Mouse (Mus musculus) heart, adult 2 months (tissue): ENCODE results near the gene Znrd1. TPM values are rescaled to one million over a fixed set of nuclear protein-coding genes. Genes with fewer than 3 reads are reported as not detected.

Source experiments
- DNase-seq, 2 experiments: peaks; one replicate each; pipeline ENCODE4 v3.0.0; 2021
- H3K27ac ChIP-seq: fragments of 200-600 bp; 2 replicates; pipeline ENCODE4 v1.8.1; 2022
- H3K27me3 ChIP-seq: fragments of 200-500 bp; 2 replicates; pipeline ENCODE4 v1.6.1; 2012; ENCODE audit warnings: mild to moderate bottlenecking, low read length, inconsistent platforms, mixed read lengths; ENCODE audit not compliant: control insufficient read depth, insufficient read depth
- H3K36me3 ChIP-seq: fragments of 200-500 bp; 2 replicates; pipeline ENCODE4 v1.6.1; 2012; ENCODE audit warnings: low read length, inconsistent platforms; ENCODE audit not compliant: control insufficient read depth, insufficient read depth
- H3K4me1 ChIP-seq: fragments of 200-500 bp; 2 replicates; pipeline ENCODE4 v1.6.1; 2011; ENCODE audit warnings: low read length; ENCODE audit not compliant: control insufficient read depth, insufficient read depth
- H3K4me3 ChIP-seq: fragments of 200-600 bp; 2 replicates; pipeline ENCODE4 v1.8.1; 2022
- H3K79me2 ChIP-seq: fragments of 200-500 bp; replicated peaks from 2 replicates; pipeline ENCODE4 v1.6.1; 2012; ENCODE audit warnings: mild to moderate bottlenecking, inconsistent platforms, low read length, moderate library complexity, mixed read lengths; ENCODE audit not compliant: control insufficient read depth, insufficient read depth
- H3K9ac ChIP-seq: fragments of 200-500 bp; 2 replicates; pipeline ENCODE4 v1.6.1; 2012; ENCODE audit warnings: low read depth, mild to moderate bottlenecking, control low read depth, inconsistent platforms, low read length, mixed read lengths
- CTCF ChIP-seq: fragments of 200-600 bp; IDR thresholded peaks from 2 replicates; pipeline ENCODE4 v1.8.1; 2022; ENCODE audit warnings: antibody characterized with exemption, mild to moderate bottlenecking, moderate library complexity
- EP300 ChIP-seq: fragments of 200-500 bp; IDR thresholded peaks from 2 replicates; pipeline ENCODE4 v1.6.1; 2011; ENCODE audit warnings: low read depth, low read length, control low read depth; ENCODE audit not compliant: insufficient read depth
- POLR2A ChIP-seq: fragments of 200-500 bp; IDR thresholded peaks from 2 replicates; pipeline ENCODE4 v1.6.1; 2011; ENCODE audit warnings: mild to moderate bottlenecking, low read depth, low read length, control low read depth; ENCODE audit not compliant: insufficient read depth
- WGBS: fragments of 180-500 bp; shearing (Covaris S2); methylation state at CpG from one replicate; pipeline ENCODE4 v1.1.7; 2018; 5-methylcytosine and 5-hydroxymethylcytosine counted together
- intact Hi-C: fragments of 180-260 bp; cut with DNase I; formaldehyde crosslinking; loops from one replicate; pipeline ENCODE4 v1.15.1; 2025
- polyA plus RNA-seq: library from polyadenylated mRNA; depleted of rRNA; stranded (reverse); fragments of >200 nt; gene quantifications from 2 replicates; pipeline ENCODE4 v1.2.3, GENCODE M21; 2012
- total RNA-seq, 2 experiments: library from RNA; stranded (reverse); gene quantifications; 2 replicates each; pipeline ENCODE4 v1.2.3; 2021

Znrd1 gene
- total and polyA plus RNA-seq, 3 experiments, result 19.8 to 29.0 (median 25.9) TPM

GRCm38 (mm10) chr17:36931806-36932205 is 26.6 kb downstream of the Znrd1 start:
- intact Hi-C loops, result loop anchor here (1.0 kb wide), 1 partner anchor 14 kb away; no protein-coding TSS in a partner anchor
- Histone ChIP-seq H3K4me3 (no peak overlapping the region), H3K27me3 (no peaks in the 10 kb centered on the region), H3K36me3 (no peaks in the 10 kb centered on the region; the same call in 1 of the 2 replicates), H3K79me2 (no peaks in the 10 kb centered on the region), H3K9ac (no peak overlapping the region), H3K27ac (peak overlapping the region; percentile 32), H3K4me1 (peaks cover 15% of the 10 kb centered on the region)
- peak; percentile 56 to 77 for DNase-seq
- 8% methylated on average over 2 of the region's 2 CpGs for WGBS
- TF ChIP-seq CTCF (no peak), POLR2A (no peak), EP300 (no peak)

GRCm38 (mm10) chr17:36931130-36931529 is 27.2 kb downstream of the Znrd1 start:
- no peak for TF ChIP-seq CTCF
- no peak for TF ChIP-seq EP300
- TF ChIP-seq POLR2A, result no peak
- Histone ChIP-seq H3K4me1 (peaks cover 15% of the 10 kb centered on the region), H3K79me2 (no peaks in the 10 kb centered on the region), H3K36me3 (no peaks in the 10 kb centered on the region; the same call in 1 of the 2 replicates), H3K27ac (peak overlapping the region; percentile 26), H3K4me3 (no peak overlapping the region), H3K27me3 (no peaks in the 10 kb centered on the region), H3K9ac (no peak overlapping the region)
- intact Hi-C loops, result no loop called here
- DNase-seq, result no peak
- WGBS, result 74% methylated on average over 4 of the region's 4 CpGs

GRCm38 (mm10) chr17:36930233-36930632 is 28.1 kb downstream of the Znrd1 start:
- intact Hi-C loops, result no loop called here
- peak in 1 of 2 experiments; percentile 35 for DNase-seq
- 49% methylated on average over 6 of the region's 6 CpGs for WGBS
- Histone ChIP-seq H3K79me2 (no peaks in the 10 kb centered on the region), H3K27ac (peak overlapping the region; percentile 67), H3K4me3 (no peak overlapping the region), H3K36me3 (no peaks in the 10 kb centered on the region; the same call in 1 of the 2 replicates), H3K9ac (no peak overlapping the region), H3K4me1 (peaks cover 15% of the 10 kb centered on the region), H3K27me3 (no peaks in the 10 kb centered on the region)
- TF ChIP-seq EP300, result 0 out of 2 replicates have a peak, but pooled peaks have one; percentile 38
- no peak for TF ChIP-seq CTCF

- 66% methylated on average over 12 of the region's 12 CpGs for whole genome bisulfite sequencing
- intact Hi-C loops, result no loop called here
- Histone ChIP-seq H3K4me1 (peaks cover 15% of the 10 kb centered on the region), H3K79me2 (no peaks in the 10 kb centered on the region), H3K27ac (peak overlapping the region; percentile 67), H3K36me3 (no peaks in the 10 kb centered on the region; the same call in 1 of the 2 replicates), H3K9ac (no peak overlapping the region), H3K4me3 (no peak overlapping the region), H3K27me3 (no peaks in the 10 kb centered on the region)
- DNase-seq, result no peak
- TF ChIP-seq CTCF (no peak), POLR2A (no peak), EP300 (no peak)
Measured at GRCm38 (mm10) chr17:36929236-36929932, 29.0 kb downstream of the Znrd1 start.

GRCm38 (mm10) chr17:36927496-36928120 is 30.8 kb downstream of the Znrd1 start:
- H3K4me3 ChIP-seq, result no peak overlapping the region
- no peaks in the 10 kb centered on the region for H3K79me2 ChIP-seq
- 43% methylated on average over 10 of the region's 10 CpGs for WGBS
- no peak overlapping the region for H3K9ac ChIP-seq
- no peak overlapping the region for H3K27ac ChIP-seq
- DNase-seq, result peak in 1 of 2 experiments; percentile 59
- TF ChIP-seq EP300 (0 out of 2 replicates have a peak, but pooled peaks have one; percentile 36), POLR2A (no peak), CTCF (no peak)
- H3K27me3 ChIP-seq, result no peaks in the 10 kb centered on the region
- peaks cover 15% of the 10 kb centered on the region for H3K4me1 ChIP-seq
- H3K36me3 ChIP-seq, result no peaks in the 10 kb centered on the region; the same call in 1 of the 2 replicates
- intact Hi-C loops, result no loop called here

- Histone ChIP-seq H3K9ac (no peak overlapping the region), H3K4me3 (no peak overlapping the region), H3K27ac (no peak overlapping the region), H3K27me3 (no peaks in the 10 kb centered on the region), H3K36me3 (no peaks in the 10 kb centered on the region), H3K79me2 (no peaks in the 10 kb centered on the region), H3K4me1 (peaks cover 1% of the 10 kb centered on the region; the same call in 1 of the 2 replicates)
- TF ChIP-seq POLR2A, result no peak
- no peak for TF ChIP-seq EP300
- no peak for TF ChIP-seq CTCF
- WGBS, result 53% methylated on average over 4 of the region's 4 CpGs
- intact Hi-C loops, result no loop called here
- no peak for DNase-seq
Measured at GRCm38 (mm10) chr17:36923491-36923890, 34.9 kb downstream of the Znrd1 start.
